Mouse (Mus musculus) liver, embryonic 14.5 days (tissue): ENCODE data around the gene Serpinc1. TPM values are rescaled to one million over a fixed set of nuclear protein-coding genes. Genes with fewer than 3 reads are reported as not detected.
A peak's percentile ranks its signal among the peaks of the same experiment; 100 is the strongest.

Experiments used
- ATAC-seq: fragments of 200-750 bp; cut with Nextera tagmentation; 2 replicates; pipeline ENCODE4 v1.8.0; 2017; ENCODE audit warnings: moderate number of reproducible peaks, mild to moderate bottlenecking, moderate library complexity; ENCODE audit not compliant: insufficient read depth
- DNase-seq, 3 experiments: peaks; one replicate each; pipeline ENCODE4 v3.0.0-alpha.2; 2012 to 2013; ENCODE audit warnings: low read depth in 3 of 3, low spot score in 3 of 3
- H3K27ac ChIP-seq: fragments of 300-500 bp; sonication (generic); 2 replicates; pipeline ENCODE4 v1.5.1; 2014; ENCODE audit warnings: moderate library complexity, mild to moderate bottlenecking, control low read depth, inconsistent platforms
- H3K27me3 ChIP-seq: fragments of 300-500 bp; sonication (generic); 2 replicates; pipeline ENCODE4 v1.6.1; 2014; ENCODE audit warnings: mild to moderate bottlenecking, low read length, moderate library complexity; ENCODE audit not compliant: control insufficient read depth, insufficient read depth
- H3K36me3 ChIP-seq: fragments of 300-500 bp; sonication (generic); replicated peaks from 2 replicates; pipeline ENCODE4 v1.6.1; 2014; ENCODE audit warnings: low read depth; ENCODE audit not compliant: control insufficient read depth, insufficient read depth
- H3K4me1 ChIP-seq, 2 experiments: fragments of 200-500 bp in 1 of 2; fragments of 300-500 bp in 1 of 2; sonication (generic) in 1 of 2; replicated peaks; 2 replicates each; pipeline ENCODE4 v1.6.1; 2012 to 2014; ENCODE audit warnings: antibody characterized with exemption in 1 of 2, inconsistent platforms in 1 of 2, low read length in 1 of 2; ENCODE audit not compliant: control insufficient read depth in 2 of 2, insufficient read depth in 2 of 2
- H3K4me2 ChIP-seq: fragments of 300-500 bp; sonication (generic); 2 replicates; pipeline ENCODE4 v1.6.1; 2014; ENCODE audit warnings: low read depth, mild to moderate bottlenecking, control low read depth, moderate library complexity
- H3K4me3 ChIP-seq, 2 experiments: fragments of 200-500 bp in 1 of 2; fragments of 300-500 bp in 1 of 2; sonication (generic) in 1 of 2; 2 replicates each; pipeline ENCODE4 v1.5.1; 2012 to 2014; ENCODE audit warnings: low read depth in 2 of 2, low read length in 2 of 2, mild to moderate bottlenecking in 2 of 2, control low read depth in 1 of 2, inconsistent platforms in 1 of 2, moderate library complexity in 1 of 2; ENCODE audit not compliant: insufficient read depth in 1 of 2
- H3K9ac ChIP-seq: fragments of 300-500 bp; sonication (generic); replicated peaks from 2 replicates; pipeline ENCODE4 v1.6.1; 2014; ENCODE audit warnings: mild to moderate bottlenecking, control low read depth, moderate library complexity
- H3K9me3 ChIP-seq: fragments of 300-500 bp; sonication (generic); 2 replicates; pipeline ENCODE4 v1.6.1; 2016; ENCODE audit warnings: low read length, mixed read lengths; ENCODE audit not compliant: control insufficient read depth
- CTCF ChIP-seq: IDR thresholded peaks from 2 replicates; pipeline ENCODE4 v1.5.1; 2016; ENCODE audit warnings: antibody characterized with exemption, low read depth, control low read depth
- EP300 ChIP-seq: IDR thresholded peaks from 2 replicates; pipeline ENCODE4 v1.6.1; 2016; ENCODE audit warnings: antibody characterized with exemption, low read depth
- WGBS: fragments of 180-500 bp; shearing (Covaris S2); extraction: QIAGEN DNeasy Blood & Tissue Kit; methylation state at CpG from one replicate; pipeline ENCODE4 v1.1.7; 2014; ENCODE audit not compliant: insufficient replicate concordance; 5-methylcytosine and 5-hydroxymethylcytosine counted together
- polyA plus RNA-seq, 2 experiments: library from polyadenylated mRNA; depleted of rRNA in 1 of 2; stranded (reverse) in 1 of 2; unstranded in 1 of 2; fragments of >200 nt; fragmentation: Nextera tagmentation in 1 of 2; extraction: Ambion mirVana in 1 of 2; gene quantifications; 2 replicates each; pipeline versions ENCODE4 v1.2.1 to v1.2.3; 2012 to 2014

Serpinc1 gene
- polyA plus RNA-seq, 2 experiments = 309 to 511 TPM

DNA sequence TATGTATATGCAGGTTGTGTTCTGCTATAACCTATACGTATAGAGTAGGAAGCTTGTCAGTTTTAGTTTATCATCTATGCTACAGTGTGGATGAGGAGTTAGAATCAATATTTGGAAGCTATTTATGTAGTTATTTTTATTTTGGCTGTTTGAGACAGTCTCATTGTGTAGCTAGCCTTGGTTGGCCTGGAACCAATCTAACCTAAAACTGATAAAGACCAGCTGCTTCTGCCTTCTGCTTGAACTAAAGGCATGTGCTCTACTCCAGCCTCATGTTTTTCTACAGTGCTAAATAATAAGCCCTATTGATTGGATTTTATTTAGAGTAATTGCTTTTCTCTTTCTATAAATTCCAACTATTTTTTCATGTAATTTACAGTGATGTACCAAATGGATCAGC, 11.1 kb upstream of the Serpinc1 start:
- ATAC-seq = no peak
- 92% methylated on average over 1 of the region's 1 CpGs for WGBS
- H3K36me3 ChIP-seq = peaks cover 56% of the 10 kb centered on the region

DNA sequence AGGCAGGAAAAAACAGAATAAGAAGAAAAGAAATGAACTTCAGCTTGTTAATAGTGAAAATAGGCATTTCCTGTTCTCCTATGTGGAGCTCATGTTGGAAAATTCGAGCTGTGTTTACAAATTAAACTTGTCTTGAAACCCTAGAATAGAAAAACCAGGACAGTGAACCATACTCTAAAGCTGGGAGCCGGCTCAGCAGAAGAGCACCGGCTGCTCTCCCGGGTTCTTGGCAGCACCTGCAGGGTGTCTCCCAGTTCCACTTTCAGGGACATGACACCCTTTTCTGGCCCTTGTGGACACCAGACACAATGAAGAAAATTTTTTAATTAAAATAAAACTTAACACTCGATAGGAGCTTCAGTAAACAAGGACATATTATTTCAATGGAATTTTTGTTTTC, 9.7 kb upstream of the Serpinc1 start:
- ATAC-seq = no peak

More for the DNA sequence above, 11.1 kb upstream of the Serpinc1 start:
- Histone ChIP-seq H3K27ac (no peak overlapping the region), H3K9me3 (no peaks in the 10 kb centered on the region), H3K9ac (no peak overlapping the region), H3K4me3 (no peak overlapping the region), H3K27me3 (no peaks in the 10 kb centered on the region), H3K4me2 (no peak overlapping the region), H3K4me1 (no peaks in the 10 kb centered on the region)
- TF ChIP-seq EP300 (no peak), CTCF (no peak)
- no peak for DNase-seq

DNA sequence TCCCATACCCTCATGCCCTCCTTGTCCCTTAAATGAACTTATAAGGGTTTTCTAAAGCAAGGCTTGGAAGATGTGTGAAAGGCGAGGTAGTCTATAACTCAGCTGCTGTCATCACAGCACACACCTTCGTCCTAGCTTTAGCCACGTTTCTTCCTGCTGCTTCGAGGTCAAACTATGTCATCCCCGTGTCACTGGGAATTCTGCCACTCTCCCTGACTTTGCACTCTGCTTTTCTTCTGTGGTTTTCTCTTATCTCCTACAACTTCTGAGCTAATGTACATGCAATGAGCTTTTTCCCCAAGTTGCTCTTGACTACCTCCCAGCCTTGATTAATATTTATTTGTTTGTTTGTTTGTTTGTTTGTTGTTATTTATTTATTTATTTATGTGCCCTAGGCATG, 1.6 kb downstream of the Serpinc1 start:
- DNase-seq (no peak), ATAC-seq (no peak)
- no peak overlapping the region for H3K4me3 ChIP-seq
- TF ChIP-seq CTCF = no peak
- no peak for TF ChIP-seq EP300
- H3K4me2 ChIP-seq = no peak overlapping the region
- WGBS = 38% methylated on average over 5 of the region's 5 CpGs
- peaks cover 0 to 2% of the 10 kb centered on the region in 2 experiments; a peak in 1 of 4 replicates for H3K4me1 ChIP-seq
- no peaks in the 10 kb centered on the region for H3K27me3 ChIP-seq
- no peak overlapping the region for H3K27ac ChIP-seq
- H3K36me3 ChIP-seq = no peaks in the 10 kb centered on the region
- H3K9ac ChIP-seq = no peak overlapping the region
- no peaks in the 10 kb centered on the region for H3K9me3 ChIP-seq

More for the DNA sequence above, 9.7 kb upstream of the Serpinc1 start:
- no peak for DNase-seq
- WGBS = 80% methylated on average over 5 of the region's 5 CpGs
- Histone ChIP-seq H3K27me3 (no peaks in the 10 kb centered on the region), H3K36me3 (peaks cover 45% of the 10 kb centered on the region), H3K9ac (no peak overlapping the region), H3K4me1 (no peaks in the 10 kb centered on the region), H3K9me3 (no peaks in the 10 kb centered on the region), H3K4me3 (no peak overlapping the region), H3K27ac (no peak overlapping the region), H3K4me2 (no peak overlapping the region)
- no peak for TF ChIP-seq EP300
- TF ChIP-seq CTCF = no peak

DNA sequence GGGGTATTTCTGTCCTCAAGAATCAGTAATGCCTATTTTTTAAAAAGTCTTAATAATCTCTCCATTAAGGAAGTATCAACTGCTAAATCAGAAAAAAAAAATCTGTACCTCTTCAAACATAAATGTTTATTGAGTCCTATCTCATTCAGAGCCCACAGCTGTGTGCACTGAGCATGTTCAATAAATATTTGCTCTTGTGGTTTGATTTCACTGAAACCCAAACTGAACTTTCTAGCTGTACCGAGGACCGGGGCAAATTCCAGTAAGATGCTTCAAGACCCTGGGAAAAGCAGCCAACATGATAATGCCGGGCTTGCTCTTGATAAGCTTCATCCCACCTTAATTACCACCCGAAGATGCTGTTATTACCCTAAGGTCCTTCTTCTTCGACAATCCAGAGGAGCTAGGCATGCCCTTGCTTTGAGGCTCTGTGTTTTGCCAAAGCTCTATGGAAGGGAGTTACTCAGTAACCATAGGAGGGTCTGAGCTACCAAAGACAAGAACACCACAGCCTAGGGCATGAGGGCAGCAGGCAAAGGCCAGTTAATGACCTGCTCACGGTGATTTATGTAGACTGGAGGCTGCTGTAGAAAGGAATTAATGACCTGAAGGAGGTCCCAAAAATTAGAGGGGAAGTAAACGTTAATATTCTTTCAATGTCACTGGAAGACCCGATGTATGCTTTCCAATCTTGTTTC, 2.3 kb downstream of the Serpinc1 start:
- Histone ChIP-seq H3K27me3 (no peaks in the 10 kb centered on the region), H3K9me3 (no peaks in the 10 kb centered on the region), H3K36me3 (no peaks in the 10 kb centered on the region), H3K4me2 (no peak overlapping the region; the same call in 1 of the 2 replicates), H3K9ac (no peak overlapping the region), H3K4me1 (peaks cover 0 to 3% of the 10 kb centered on the region in 2 experiments; a peak in 2 of 4 replicates), H3K4me3 (no peak overlapping the region), H3K27ac (no peak overlapping the region)
- ATAC-seq (peak; percentile 55), DNase-seq (peak in 1 of 3 experiments; percentile 20)
- TF ChIP-seq CTCF = no peak
- TF ChIP-seq EP300 = no peak
- WGBS = 62% methylated on average over 8 of the region's 8 CpGs

DNA sequence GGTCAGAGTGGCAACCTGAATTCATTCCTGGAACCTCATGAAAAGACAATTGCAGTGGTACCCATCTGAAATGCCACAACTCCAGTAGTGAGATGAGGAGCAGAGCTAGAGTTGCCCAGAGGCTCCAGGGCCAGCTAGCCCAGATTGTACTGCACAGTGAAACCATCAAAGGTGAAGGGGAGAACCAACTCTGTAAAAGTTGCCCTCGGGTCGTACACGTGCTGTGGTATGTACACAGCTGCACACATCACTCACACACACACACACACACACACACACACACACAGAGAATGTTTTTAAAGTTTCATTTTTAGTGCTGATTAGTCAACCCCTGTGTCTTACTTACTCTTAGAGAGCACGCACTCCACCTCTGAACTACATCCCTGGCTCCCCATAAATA, 3.0 kb downstream of the Serpinc1 start:
- Histone ChIP-seq H3K4me1 (peaks cover 0 to 6% of the 10 kb centered on the region in 2 experiments; a peak in 2 of 4 replicates), H3K27me3 (no peaks in the 10 kb centered on the region), H3K4me2 (no peak overlapping the region), H3K27ac (no peak overlapping the region), H3K36me3 (no peaks in the 10 kb centered on the region), H3K9ac (no peak overlapping the region), H3K4me3 (no peak overlapping the region), H3K9me3 (no peaks in the 10 kb centered on the region)
- 66% methylated on average over 4 of the region's 4 CpGs for WGBS
- ATAC-seq (no peak), DNase-seq (no peak)
- TF ChIP-seq EP300 (no peak), CTCF (no peak)
